Mouse (Mus musculus) lung, embryonic 16.5 days (tissue): ENCODE data around the gene Kcnk2. TPM values are rescaled to one million over a fixed set of nuclear protein-coding genes. Genes with fewer than 3 reads are reported as not detected.

ENCODE experiments used
- ATAC-seq: fragments of 200-750 bp; cut with Nextera tagmentation; 2 replicates; pipeline ENCODE4 v1.8.0; 2017; ENCODE audit warnings: low read depth, mild to moderate bottlenecking, moderate library complexity
- H3K27ac ChIP-seq: fragments of 300-500 bp; sonication (generic); 2 replicates; pipeline ENCODE4 v1.5.1; 2014; ENCODE audit warnings: mild to moderate bottlenecking, control low read depth, low read length
- H3K27me3 ChIP-seq: fragments of 300-500 bp; sonication (generic); 2 replicates; pipeline ENCODE4 v1.6.1; 2014; ENCODE audit warnings: low read depth, low read length, mixed read lengths; ENCODE audit not compliant: control insufficient read depth, insufficient read depth
- H3K36me3 ChIP-seq: fragments of 300-500 bp; sonication (generic); 2 replicates; pipeline ENCODE4 v1.6.1; 2014; ENCODE audit warnings: low read length; ENCODE audit not compliant: control insufficient read depth, insufficient read depth
- H3K4me1 ChIP-seq: fragments of 300-500 bp; sonication (generic); replicated peaks from 2 replicates; pipeline ENCODE4 v1.6.1; 2014; ENCODE audit warnings: low read length, mixed read lengths; ENCODE audit not compliant: control insufficient read depth, insufficient read depth
- H3K4me2 ChIP-seq: fragments of 300-500 bp; sonication (generic); 2 replicates; pipeline ENCODE4 v1.6.1; 2014; ENCODE audit warnings: low read depth, low read length, control low read depth
- H3K4me3 ChIP-seq: fragments of 300-500 bp; sonication (generic); 2 replicates; pipeline ENCODE4 v1.5.1; 2014; ENCODE audit warnings: mild to moderate bottlenecking, low read length, control low read depth
- H3K9ac ChIP-seq: fragments of 300-500 bp; sonication (generic); 2 replicates; pipeline ENCODE4 v1.6.1; 2014; ENCODE audit warnings: low read length, control low read depth
- H3K9me3 ChIP-seq: fragments of 300-500 bp; sonication (generic); 2 replicates; pipeline ENCODE4 v1.6.1; 2016; ENCODE audit warnings: low read length; ENCODE audit not compliant: control insufficient read depth
- WGBS: fragments of 180-500 bp; shearing (Covaris S2); extraction: QIAGEN DNeasy Blood & Tissue Kit; methylation state at CpG from one replicate; pipeline ENCODE4 v1.1.7; 2014; 5-methylcytosine and 5-hydroxymethylcytosine counted together
- polyA plus RNA-seq: library from polyadenylated mRNA; unstranded; fragments of >200 nt; fragmentation: Nextera tagmentation; extraction: Ambion mirVana; gene quantifications from 2 replicates; pipeline ENCODE4 v1.2.1, GENCODE M21; 2015

The Kcnk2 gene
- polyA plus RNA-seq, 1 experiment from 2014 or later, result 4.2 TPM

DNA sequence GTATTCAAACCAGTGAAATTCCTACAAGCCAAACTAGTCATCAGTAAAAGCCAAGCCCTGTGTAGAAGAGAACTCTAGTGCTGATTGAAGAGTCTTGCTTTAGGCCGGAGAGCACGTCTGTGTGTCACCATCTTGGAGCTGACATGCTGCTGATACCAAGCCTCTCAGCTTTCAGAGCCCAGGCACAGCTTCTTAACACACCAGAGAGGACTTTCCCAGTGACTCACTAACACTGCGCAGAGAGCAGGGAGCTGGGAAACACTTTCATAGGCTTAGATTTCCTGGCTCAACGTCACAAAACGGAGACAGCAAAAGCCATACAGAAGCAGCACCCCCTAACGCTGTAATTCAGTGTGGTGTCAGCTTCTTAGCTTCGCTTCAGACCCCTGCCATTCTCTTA lies 88.3 kb downstream of the Kcnk2 start:
- no peak overlapping the region for H3K4me3 ChIP-seq
- no peak for ATAC-seq
- H3K27ac ChIP-seq, result no peak overlapping the region
- no peaks in the 10 kb centered on the region for H3K36me3 ChIP-seq
- H3K9me3 ChIP-seq, result no peaks in the 10 kb centered on the region
- no peaks in the 10 kb centered on the region for H3K27me3 ChIP-seq
- no peak overlapping the region for H3K4me2 ChIP-seq
- 61% methylated on average over 7 of the region's 7 CpGs for WGBS
- peaks cover 4% of the 10 kb centered on the region; the same call in 1 of the 2 replicates for H3K4me1 ChIP-seq
- H3K9ac ChIP-seq, result no peak overlapping the region

DNA sequence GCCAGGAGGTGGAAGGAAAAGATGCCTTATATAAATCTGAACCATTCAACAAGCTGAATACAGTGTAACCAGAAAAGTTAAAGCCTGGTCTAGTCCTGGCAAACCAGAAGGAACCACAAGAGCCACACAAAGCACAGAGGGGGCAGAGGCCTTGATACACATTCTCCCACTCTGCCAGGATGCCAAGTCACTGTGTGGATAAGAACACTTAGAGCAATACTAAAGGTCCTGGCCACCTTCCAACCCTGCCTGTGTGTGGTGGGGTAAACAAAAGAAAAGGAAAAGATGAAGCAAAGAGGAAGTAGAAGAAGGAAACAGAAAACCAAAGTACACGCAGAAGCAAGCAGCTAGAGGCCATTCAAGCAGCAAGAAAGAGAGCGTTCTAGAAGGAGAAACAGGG lies 91.9 kb downstream of the Kcnk2 start:
- H3K36me3 ChIP-seq, result no peaks in the 10 kb centered on the region
- H3K9me3 ChIP-seq, result no peaks in the 10 kb centered on the region
- H3K27ac ChIP-seq, result peak overlapping the region; percentile 17
- no peak overlapping the region for H3K4me2 ChIP-seq
- ATAC-seq, result peak; percentile 70; the same call in 1 of the 2 replicates
- WGBS, result 27% methylated on average over 2 of the region's 2 CpGs
- H3K4me3 ChIP-seq, result no peak overlapping the region
- H3K4me1 ChIP-seq, result peaks cover 5% of the 10 kb centered on the region
- H3K9ac ChIP-seq, result no peak overlapping the region
- no peaks in the 10 kb centered on the region for H3K27me3 ChIP-seq

DNA sequence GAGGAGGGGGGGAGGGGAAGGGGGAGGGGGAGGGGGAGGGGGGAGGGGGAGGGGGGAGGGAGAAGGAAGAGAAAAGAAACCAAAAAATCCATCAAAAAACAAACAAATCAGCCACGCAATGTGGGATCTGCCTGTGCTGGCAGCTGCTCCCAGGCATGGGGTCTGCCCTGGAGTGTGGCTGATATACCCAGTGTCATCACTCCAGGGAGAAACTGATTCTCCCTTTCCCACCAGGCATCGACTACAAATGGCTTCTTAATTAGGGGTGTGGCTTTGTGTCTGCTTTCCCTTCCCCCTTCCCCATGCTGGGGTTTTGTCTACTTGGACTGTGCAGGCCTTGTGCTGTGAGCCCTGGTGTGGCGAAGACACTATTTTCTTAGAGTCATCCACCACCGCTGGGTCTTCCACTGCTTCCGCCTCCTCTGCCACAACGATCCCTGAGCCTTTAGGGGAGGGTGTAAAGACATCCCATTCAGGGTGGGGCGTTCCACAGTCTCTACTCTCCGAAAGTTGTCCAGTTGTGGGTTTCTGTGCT lies 97.0 kb downstream of the Kcnk2 start:
- H3K9ac ChIP-seq, result no peak overlapping the region
- WGBS, result 76% methylated on average over 8 of the region's 8 CpGs
- H3K27me3 ChIP-seq, result no peaks in the 10 kb centered on the region
- no peak overlapping the region for H3K27ac ChIP-seq
- no peak for ATAC-seq
- no peak overlapping the region for H3K4me2 ChIP-seq
- no peaks in the 10 kb centered on the region for H3K9me3 ChIP-seq
- no peak overlapping the region for H3K4me3 ChIP-seq
- H3K36me3 ChIP-seq, result no peaks in the 10 kb centered on the region
- H3K4me1 ChIP-seq, result peaks cover 4% of the 10 kb centered on the region

- H3K27ac ChIP-seq, result no peak overlapping the region
- H3K4me3 ChIP-seq, result no peak overlapping the region
- H3K4me2 ChIP-seq, result no peak overlapping the region
- H3K9ac ChIP-seq, result no peak overlapping the region
- H3K4me1 ChIP-seq, result peaks cover 4% of the 10 kb centered on the region
- no peaks in the 10 kb centered on the region for H3K27me3 ChIP-seq
- H3K36me3 ChIP-seq, result no peaks in the 10 kb centered on the region
- peaks cover 3% of the 10 kb centered on the region; the same call in 1 of the 2 replicates for H3K9me3 ChIP-seq
- 81% methylated on average over 3 of the region's 3 CpGs for WGBS
- ATAC-seq, result no peak
Observed at GRCm38 (mm10) chr1:189303001-189303400, 99.1 kb downstream of the Kcnk2 start.

DNA sequence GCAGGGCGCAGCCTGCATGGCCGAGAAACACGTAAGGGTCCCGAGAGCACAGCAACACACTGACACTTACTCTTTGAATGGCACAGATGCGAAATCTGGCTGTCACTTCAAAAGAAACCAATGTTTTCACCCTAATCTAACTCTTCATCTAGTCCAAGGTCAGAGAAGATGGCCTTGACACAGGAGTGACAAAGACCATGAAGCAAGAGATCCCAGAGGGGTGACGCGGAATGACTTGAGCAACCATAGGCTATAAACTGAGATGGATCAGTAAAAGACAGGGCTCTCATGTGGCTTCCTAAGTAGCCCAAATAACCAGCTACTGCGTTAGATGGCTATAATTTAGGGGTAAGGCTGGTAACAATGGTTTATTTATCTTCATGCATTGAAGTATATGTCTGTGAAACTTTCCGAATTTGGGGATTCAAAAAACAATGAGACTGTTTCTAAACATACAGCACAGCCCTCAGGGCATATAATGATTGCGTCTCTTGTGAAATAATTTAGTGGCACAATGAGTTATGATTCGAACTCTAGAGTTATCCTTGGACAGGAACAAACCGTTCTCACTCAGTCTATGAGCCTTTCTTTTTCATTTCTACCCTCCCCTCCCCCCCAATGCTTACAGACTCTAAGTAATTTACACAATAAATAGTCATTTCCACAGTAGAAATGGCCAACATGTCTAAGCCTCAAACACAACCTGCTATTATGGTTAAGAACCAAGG lies 108.2 kb downstream of the Kcnk2 start:
- ATAC-seq, result no peak
- WGBS, result 75% methylated on average over 12 of the region's 12 CpGs

DNA sequence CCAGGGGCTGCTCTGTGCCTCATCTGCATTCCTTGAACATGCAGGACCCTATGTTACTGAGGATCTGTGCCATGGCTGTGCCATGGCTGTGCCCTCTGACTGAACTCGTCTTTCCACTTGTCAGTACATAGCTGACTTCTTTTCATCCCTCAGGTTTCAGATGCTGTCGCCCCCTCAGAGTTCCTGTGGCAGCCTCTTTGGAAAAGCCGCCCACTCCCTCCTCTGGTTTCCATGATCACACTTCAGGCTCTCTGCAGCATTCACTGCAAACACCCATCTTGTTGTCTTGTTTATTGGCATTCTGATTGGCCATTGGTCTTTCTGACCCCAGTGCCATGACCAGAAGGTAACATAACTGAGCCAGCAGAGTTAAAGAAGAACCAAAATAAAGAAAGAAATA lies 111.2 kb downstream of the Kcnk2 start:
- no peaks in the 10 kb centered on the region for H3K9me3 ChIP-seq
- no peak overlapping the region for H3K27ac ChIP-seq
- no peaks in the 10 kb centered on the region for H3K36me3 ChIP-seq
- no peak for ATAC-seq
- no peak overlapping the region for H3K9ac ChIP-seq
- 38% methylated on average over 3 of the region's 3 CpGs for WGBS
- no peaks in the 10 kb centered on the region; the same call in 1 of the 2 replicates for H3K4me1 ChIP-seq
- H3K4me3 ChIP-seq, result no peak overlapping the region
- H3K4me2 ChIP-seq, result no peak overlapping the region
- no peaks in the 10 kb centered on the region for H3K27me3 ChIP-seq

More for the DNA sequence above, 108.2 kb downstream of the Kcnk2 start:
- no peak overlapping the region for H3K4me3 ChIP-seq
- H3K27ac ChIP-seq, result no peak overlapping the region
- no peaks in the 10 kb centered on the region for H3K36me3 ChIP-seq
- no peaks in the 10 kb centered on the region for H3K27me3 ChIP-seq
- H3K9me3 ChIP-seq, result no peaks in the 10 kb centered on the region
- no peaks in the 10 kb centered on the region; the same call in 1 of the 2 replicates for H3K4me1 ChIP-seq
- no peak overlapping the region for H3K9ac ChIP-seq
- H3K4me2 ChIP-seq, result no peak overlapping the region

DNA sequence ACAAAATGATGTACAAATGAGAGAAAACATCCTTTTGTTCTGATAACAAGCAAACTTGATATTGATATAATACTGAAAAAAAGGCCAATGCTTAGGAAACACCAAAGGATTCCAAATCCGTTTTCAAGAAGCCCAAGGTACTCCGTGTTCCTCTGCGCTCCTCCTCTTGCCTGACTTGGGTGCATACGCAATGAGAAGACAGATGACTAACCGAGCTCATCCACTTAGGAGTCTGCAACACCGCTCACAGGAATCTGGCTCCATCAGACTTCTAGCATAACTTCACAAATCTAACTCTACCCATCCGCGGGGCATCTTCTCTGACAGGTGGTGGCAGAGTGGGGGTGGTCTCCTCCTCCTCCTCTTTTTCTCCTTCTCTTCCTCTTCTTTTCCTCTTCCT lies 113.1 kb downstream of the Kcnk2 start:
- H3K4me3 ChIP-seq, result no peak overlapping the region
- 61% methylated on average over 8 of the region's 8 CpGs for WGBS

GRCm38 (mm10) chr1:189272281-189272680 lies 129.8 kb downstream of the Kcnk2 start:
- H3K9me3 ChIP-seq, result no peaks in the 10 kb centered on the region
- no peak for ATAC-seq

More for the DNA sequence above, 113.1 kb downstream of the Kcnk2 start:
- Histone ChIP-seq H3K9me3 (no peaks in the 10 kb centered on the region), H3K27ac (no peak overlapping the region), H3K36me3 (no peaks in the 10 kb centered on the region), H3K27me3 (no peaks in the 10 kb centered on the region), H3K9ac (no peak overlapping the region), H3K4me2 (no peak overlapping the region), H3K4me1 (no peaks in the 10 kb centered on the region; the same call in 1 of the 2 replicates)
- ATAC-seq, result no peak

DNA sequence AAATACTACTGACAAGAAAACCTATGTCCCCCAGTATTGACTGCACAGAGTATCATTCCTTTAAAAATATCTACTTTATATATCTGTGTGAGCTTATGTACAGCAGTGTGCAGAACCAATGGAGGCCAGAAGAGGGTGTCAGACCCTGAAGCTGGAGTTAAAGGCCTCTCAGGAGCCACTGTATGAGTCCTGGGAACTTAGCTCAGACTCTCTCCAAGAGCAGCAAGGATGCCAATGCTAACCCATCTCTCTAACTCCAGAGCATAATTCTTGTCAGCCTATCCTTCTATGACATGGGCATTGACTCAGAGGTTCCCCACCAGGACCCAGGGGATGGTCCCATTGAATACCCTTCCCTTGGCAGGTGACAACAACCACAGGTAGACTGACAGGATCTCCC lies 148.4 kb downstream of the Kcnk2 start:
- no peak for ATAC-seq
- H3K27ac ChIP-seq, result no peak overlapping the region
- H3K27me3 ChIP-seq, result no peaks in the 10 kb centered on the region
- no peaks in the 10 kb centered on the region for H3K4me1 ChIP-seq
- H3K36me3 ChIP-seq, result no peaks in the 10 kb centered on the region
- H3K9me3 ChIP-seq, result no peaks in the 10 kb centered on the region; the same call in none of the 2 replicates
- H3K4me2 ChIP-seq, result no peak overlapping the region
- H3K4me3 ChIP-seq, result no peak overlapping the region
- no peak overlapping the region for H3K9ac ChIP-seq

More at GRCm38 (mm10) chr1:189272281-189272680, 129.8 kb downstream of the Kcnk2 start:
- Histone ChIP-seq H3K4me2 (no peak overlapping the region), H3K27me3 (no peaks in the 10 kb centered on the region), H3K27ac (no peak overlapping the region), H3K36me3 (no peaks in the 10 kb centered on the region), H3K4me3 (no peak overlapping the region), H3K9ac (no peak overlapping the region), H3K4me1 (no peaks in the 10 kb centered on the region; the same call in 1 of the 2 replicates)
- WGBS, result 73% methylated on average over 2 of the region's 2 CpGs
